ENCODE assay signal across 12 mouse cellular contexts in genomic region chr13:119648891-119649698, GRCm38 (mm10). TPM values are rescaled to one million over a fixed set of nuclear protein-coding genes. Genes with fewer than 3 reads are reported as not detected.
DNase-seq lines count a peak whose midpoint lies in the region; ATAC-seq and TF ChIP-seq lines count a peak whose summit lies in the region.
"Had no signal": no experiment of that assay in that cellular context is flagged by ENCODE, and none has a peak within 500 bp of the region (broad histone marks: within the 10 kb centered on the region; RNA-seq: fewer than 3 reads in every experiment).

No protein-coding gene starts in this region.

- TF ChIP-seq CTCF in lung, adult 2 months (IDR thresholded peaks at IDR 0.05; ENCODE audit: insufficient read depth, low read length), result no peak

- no peaks in the 10 kb centered on the region for H3K9me3 ChIP-seq in forebrain, embryonic 10.5 days
- no peaks in the 10 kb centered on the region for H3K9me3 ChIP-seq in forebrain, embryonic 12.5 days
- no peaks in the 10 kb centered on the region for H3K9me3 ChIP-seq in midbrain, embryonic 14.5 days (ENCODE audit: control insufficient read depth, low read length)
- no peaks in the 10 kb centered on the region for H3K9me3 ChIP-seq in midbrain, embryonic 10.5 days (replicated peaks)
- no peaks in the 10 kb centered on the region for H3K9me3 ChIP-seq in heart, embryonic 11.5 days (replicated peaks; ENCODE audit: control insufficient read depth, low read length)
- H3K9me3 ChIP-seq: liver, embryonic 15.5 days had no signal

- DNase-seq in forebrain, embryonic 10.5 days (ENCODE audit: extremely low spot score, low spot score), result no peak
- DNase-seq in midbrain, embryonic 14.5 days, result peak; percentile 52
- no peak for DNase-seq in midbrain, embryonic 10.5 days (ENCODE audit: low spot score)
- peak; percentile 37 to 66 for DNase-seq in left cerebral cortex, adult 18-20 months (ENCODE audit: low spot score in 2 of 2)
- DNase-seq in right cerebral cortex, postnatal 25 days, result peak; percentile 64
- no peak for DNase-seq in lung, adult 2 months
- DNase-seq: cerebellum, postnatal 36 days had no signal

- WGBS in forebrain, embryonic 10.5 days, result 71% methylated on average over 15 of the region's 15 CpGs
- 50% methylated on average over 15 of the region's 15 CpGs for WGBS in forebrain, embryonic 12.5 days
- WGBS in midbrain, embryonic 14.5 days, result 44% methylated on average over 15 of the region's 15 CpGs
- 74% methylated on average over 15 of the region's 15 CpGs for WGBS in midbrain, embryonic 10.5 days
- WGBS in heart, embryonic 11.5 days (ENCODE audit: insufficient replicate concordance), result 63% methylated on average over 15 of the region's 15 CpGs
- 58% methylated on average over 15 of the region's 15 CpGs for WGBS in lung, adult 2 months

- H3K36me3 ChIP-seq in forebrain, embryonic 10.5 days (replicated peaks), result no peaks in the 10 kb centered on the region
- H3K36me3 ChIP-seq in forebrain, embryonic 12.5 days (replicated peaks), result no peaks in the 10 kb centered on the region
- no peaks in the 10 kb centered on the region for H3K36me3 ChIP-seq in midbrain, embryonic 14.5 days (ENCODE audit: control insufficient read depth, insufficient read depth, low read length)
- H3K36me3 ChIP-seq in midbrain, embryonic 10.5 days, result no peaks in the 10 kb centered on the region
- H3K36me3 ChIP-seq in heart, embryonic 11.5 days (ENCODE audit: control insufficient read depth, insufficient read depth, low read length), result no peaks in the 10 kb centered on the region
- H3K36me3 ChIP-seq: liver, embryonic 15.5 days had no signal

- H3K27me3 ChIP-seq in forebrain, embryonic 10.5 days (ENCODE audit: poor library complexity, severe bottlenecking), result no peaks in the 10 kb centered on the region
- H3K27me3 ChIP-seq in forebrain, embryonic 12.5 days, result no peaks in the 10 kb centered on the region
- H3K27me3 ChIP-seq in midbrain, embryonic 14.5 days (ENCODE audit: control insufficient read depth, insufficient read depth, low read length), result no peaks in the 10 kb centered on the region
- H3K27me3 ChIP-seq in midbrain, embryonic 10.5 days (ENCODE audit: low read depth, poor library complexity, severe bottlenecking), result no peaks in the 10 kb centered on the region
- H3K27me3 ChIP-seq in heart, embryonic 11.5 days (ENCODE audit: control insufficient read depth, insufficient read depth, low read length), result no peaks in the 10 kb centered on the region
- H3K27me3 ChIP-seq: liver, embryonic 15.5 days had no signal

- ATAC-seq in forebrain, embryonic 12.5 days (ENCODE audit: low FRiP score), result no peak
- ATAC-seq in midbrain, embryonic 14.5 days (ENCODE audit: low FRiP score, low TSS enrichment), result no peak
- ATAC-seq in heart, embryonic 11.5 days (replicated peaks; ENCODE audit: insufficient number of reproducible peaks, low FRiP score, low TSS enrichment), result no peak
- ATAC-seq: activated CD4-positive, CD25-positive, alpha-beta regulatory T cell, adult 4 months had no signal

- no peak overlapping the region for H3K4me3 ChIP-seq in forebrain, embryonic 10.5 days
- H3K4me3 ChIP-seq in forebrain, embryonic 12.5 days (replicated peaks), result no peak overlapping the region
- no peak overlapping the region for H3K4me3 ChIP-seq in midbrain, embryonic 14.5 days (replicated peaks; ENCODE audit: low read depth, low read length)
- no peak overlapping the region for H3K4me3 ChIP-seq in midbrain, embryonic 10.5 days
- H3K4me3 ChIP-seq in heart, embryonic 11.5 days (ENCODE audit: low read depth, low read length), result no peak overlapping the region
- H3K4me3 ChIP-seq in lung, adult 2 months (replicated peaks; ENCODE audit: extremely low read depth, low read depth, low read length), result no peak overlapping the region
- H3K4me3 ChIP-seq: liver, embryonic 15.5 days had no signal

- H3K27ac ChIP-seq in forebrain, embryonic 10.5 days, result 0 out of 2 replicates have a peak overlapping the region, but pooled peaks have one; percentile 6
- no peak overlapping the region for H3K27ac ChIP-seq in forebrain, embryonic 12.5 days
- peak overlapping the region; percentile 67 for H3K27ac ChIP-seq in midbrain, embryonic 14.5 days (replicated peaks; ENCODE audit: low read depth, low read length)
- H3K27ac ChIP-seq in midbrain, embryonic 10.5 days (replicated peaks), result no peak overlapping the region
- H3K27ac ChIP-seq in heart, embryonic 11.5 days (ENCODE audit: low read depth, low read length), result no peak overlapping the region
- H3K27ac ChIP-seq: liver, embryonic 15.5 days had no signal

- H3K4me2 ChIP-seq in forebrain, embryonic 12.5 days, result no peak overlapping the region; the same call in 1 of the 2 replicates
- peak overlapping the region; percentile 15; the same call in 1 of the 2 replicates for H3K4me2 ChIP-seq in midbrain, embryonic 14.5 days (ENCODE audit: low read length)
- no peak overlapping the region for H3K4me2 ChIP-seq in heart, embryonic 11.5 days
- H3K4me2 ChIP-seq: liver, embryonic 15.5 days had no signal

- H3K4me1 ChIP-seq in forebrain, embryonic 10.5 days, result peaks cover 8% of the 10 kb centered on the region
- peaks cover 4% of the 10 kb centered on the region; the same call in 1 of the 2 replicates for H3K4me1 ChIP-seq in forebrain, embryonic 12.5 days
- H3K4me1 ChIP-seq in midbrain, embryonic 14.5 days (ENCODE audit: control insufficient read depth, insufficient read depth, low read length), result no peaks in the 10 kb centered on the region
- H3K4me1 ChIP-seq in midbrain, embryonic 10.5 days, result no peaks in the 10 kb centered on the region; the same call in 1 of the 2 replicates
- H3K4me1 ChIP-seq in heart, embryonic 11.5 days (ENCODE audit: control insufficient read depth, insufficient read depth, low read length), result no peaks in the 10 kb centered on the region
- no peaks in the 10 kb centered on the region for H3K4me1 ChIP-seq in lung, adult 2 months (ENCODE audit: control insufficient read depth, insufficient read depth, low read length)
- H3K4me1 ChIP-seq: liver, embryonic 15.5 days had no signal

- TF ChIP-seq POLR2A in lung, adult 2 months (IDR thresholded peaks at IDR 0.05; ENCODE audit: borderline replicate concordance, extremely low read depth, low read depth, low read length), result no peak

- no peak overlapping the region for H3K9ac ChIP-seq in forebrain, embryonic 12.5 days
- H3K9ac ChIP-seq in midbrain, embryonic 14.5 days (replicated peaks; ENCODE audit: low read length), result no peak overlapping the region
- no peak overlapping the region for H3K9ac ChIP-seq in heart, embryonic 11.5 days (ENCODE audit: low read depth, low read length)
- H3K9ac ChIP-seq: liver, embryonic 15.5 days had no signal

RNA-seq across cellular contexts. Expression of gene Ccl28, which starts 25.5 kb away (rescaled TPM):
- 0.06 and 0.19 TPM in 2 replicates for polyA plus RNA-seq in forebrain, embryonic 10.5 days (2016; fragmentation: Nextera tagmentation; extraction: Ambion mirVana)
- 0.09 and 0.28 TPM in 2 replicates for polyA plus RNA-seq in forebrain, embryonic 12.5 days (2016; fragmentation: Nextera tagmentation; extraction: Ambion mirVana)
- 0.22 and 0.43 TPM in 2 replicates for polyA plus RNA-seq in midbrain, embryonic 14.5 days (2014; fragmentation: Nextera tagmentation; extraction: Ambion mirVana)
- 0.10 and 0.11 TPM in 2 replicates for polyA plus RNA-seq in midbrain, embryonic 10.5 days (2016; fragmentation: Nextera tagmentation; extraction: Ambion mirVana)
- total RNA-seq in left cerebral cortex, adult 18-20 months (2021), result 1 to 10 TPM; 1.0 to 1.2 TPM
- 0.06 TPM in 1 of 2 replicates, not detected in the other for polyA plus RNA-seq in heart, embryonic 11.5 days (2014; fragmentation: Nextera tagmentation; extraction: Ambion mirVana)
- 0.06 and 0.07 TPM in 2 replicates for polyA plus RNA-seq in lung, adult 2 months (2012; rRNA removed)
- polyA plus RNA-seq: intestine, embryonic 14.5 days; liver, embryonic 15.5 days had no signal

RNA-seq across cellular contexts. Expression of gene Hmgcs1, which starts 41.1 kb away (rescaled TPM):
- 340 and 341 TPM in 2 replicates for polyA plus RNA-seq in forebrain, embryonic 10.5 days (2016; fragmentation: Nextera tagmentation; extraction: Ambion mirVana)
- 399 and 410 TPM in 2 replicates for polyA plus RNA-seq in forebrain, embryonic 12.5 days (2016; fragmentation: Nextera tagmentation; extraction: Ambion mirVana)
- polyA plus RNA-seq in midbrain, embryonic 14.5 days (2014; fragmentation: Nextera tagmentation; extraction: Ambion mirVana), result 432 and 511 TPM in 2 replicates
- 404 and 439 TPM in 2 replicates for polyA plus RNA-seq in midbrain, embryonic 10.5 days (2016; fragmentation: Nextera tagmentation; extraction: Ambion mirVana)
- total RNA-seq in left cerebral cortex, adult 18-20 months (2021), result 100 to 1,000 TPM; 271 to 300 TPM
- 102 and 124 TPM in 2 replicates for polyA plus RNA-seq in heart, embryonic 11.5 days (2014; fragmentation: Nextera tagmentation; extraction: Ambion mirVana)
- polyA plus RNA-seq in lung, adult 2 months (2012; rRNA removed), result 21.3 and 46.3 TPM in 2 replicates

Comparison
In these comparisons a context has a peak if more than half of its experiments do, and no peak if none do; other contexts are left out.
1. DNase-seq: peak in midbrain, embryonic 14.5 days (single experiment), left cerebral cortex, adult 18-20 months (2 of 2) and right cerebral cortex, postnatal 25 days (single experiment); none in forebrain, embryonic 10.5 days (single experiment), midbrain, embryonic 10.5 days (single experiment) and lung, adult 2 months (single experiment).
2. H3K27ac ChIP-seq: peak in forebrain, embryonic 10.5 days (single experiment) and midbrain, embryonic 14.5 days (single experiment); none in forebrain, embryonic 12.5 days (single experiment), midbrain, embryonic 10.5 days (single experiment) and heart, embryonic 11.5 days (single experiment).